Mouse (Mus musculus): ENCODE measurements around the gene Bcr. TPM values are rescaled to one million over a fixed set of nuclear protein-coding genes. Genes with fewer than 3 reads are reported as not detected.

Gene Bcr
- polyA plus RNA-seq, 1 experiment from 2014 or later: 1.8 TPM

GRCm38 (mm10) chr10:75166601-75167000 is 106.2 kb downstream of the Bcr start:
- Histone ChIP-seq H3K9me3 (replicated peaks; ENCODE audit: control insufficient read depth, low read length) (no peaks in the 10 kb centered on the region), H3K27me3 (ENCODE audit: control insufficient read depth, insufficient read depth, low read depth, low read length) (no peaks in the 10 kb centered on the region), H3K36me3 (ENCODE audit: control insufficient read depth, insufficient read depth) (peaks cover 14% of the 10 kb centered on the region), H3K9ac (ENCODE audit: low read depth, low read length) (no peak overlapping the region), H3K4me3 (ENCODE audit: low read depth, low read length) (no peak overlapping the region), H3K4me1 (ENCODE audit: control insufficient read depth, low read depth, low read length) (no peaks in the 10 kb centered on the region), H3K4me2 (ENCODE audit: low read depth, low read length) (no peak overlapping the region), H3K27ac (ENCODE audit: low read length) (no peak overlapping the region)
- WGBS (ENCODE audit: insufficient replicate concordance): 69% methylated on average over 4 of the region's 4 CpGs
- no peak for ATAC-seq (ENCODE audit: low read depth)

- H3K4me1 ChIP-seq (ENCODE audit: control insufficient read depth, low read depth, low read length): no peaks in the 10 kb centered on the region
- WGBS (ENCODE audit: insufficient replicate concordance): 46% methylated on average over 12 of the region's 12 CpGs
- no peak overlapping the region for H3K27ac ChIP-seq (ENCODE audit: low read length)
Measured at GRCm38 (mm10) chr10:75170207-75170850, 109.9 kb downstream of the Bcr start.

GRCm38 (mm10) chr10:75173056-75173455 is 112.7 kb downstream of the Bcr start:
- H3K36me3 ChIP-seq (ENCODE audit: control insufficient read depth, insufficient read depth): peaks cover 8% of the 10 kb centered on the region
- H3K4me2 ChIP-seq (ENCODE audit: low read depth, low read length): no peak overlapping the region
- WGBS (ENCODE audit: insufficient replicate concordance): 57% methylated on average over 8 of the region's 8 CpGs
- no peak overlapping the region for H3K4me3 ChIP-seq (ENCODE audit: low read depth, low read length)
- H3K4me1 ChIP-seq (ENCODE audit: control insufficient read depth, low read depth, low read length): no peaks in the 10 kb centered on the region
- no peaks in the 10 kb centered on the region for H3K9me3 ChIP-seq (replicated peaks; ENCODE audit: control insufficient read depth, low read length)
- no peak overlapping the region for H3K27ac ChIP-seq (ENCODE audit: low read length)
- ATAC-seq (ENCODE audit: low read depth): no peak
- H3K27me3 ChIP-seq (ENCODE audit: control insufficient read depth, insufficient read depth, low read depth, low read length): no peaks in the 10 kb centered on the region
- no peak overlapping the region for H3K9ac ChIP-seq (ENCODE audit: low read depth, low read length)

More at GRCm38 (mm10) chr10:75170207-75170850, 109.9 kb downstream of the Bcr start:
- no peaks in the 10 kb centered on the region for H3K9me3 ChIP-seq (replicated peaks; ENCODE audit: control insufficient read depth, low read length)
- H3K36me3 ChIP-seq (ENCODE audit: control insufficient read depth, insufficient read depth): no peaks in the 10 kb centered on the region
- ATAC-seq (ENCODE audit: low read depth): peak; percentile 43; the same call in 1 of the 2 replicates
- H3K4me2 ChIP-seq (ENCODE audit: low read depth, low read length): no peak overlapping the region
- no peak overlapping the region for H3K9ac ChIP-seq (ENCODE audit: low read depth, low read length)
- H3K27me3 ChIP-seq (ENCODE audit: control insufficient read depth, insufficient read depth, low read depth, low read length): no peaks in the 10 kb centered on the region
- no peak overlapping the region for H3K4me3 ChIP-seq (ENCODE audit: low read depth, low read length)

GRCm38 (mm10) chr10:75173712-75174111 is 113.3 kb downstream of the Bcr start:
- Histone ChIP-seq H3K9ac (ENCODE audit: low read depth, low read length) (no peak overlapping the region), H3K4me1 (ENCODE audit: control insufficient read depth, low read depth, low read length) (no peaks in the 10 kb centered on the region), H3K4me3 (ENCODE audit: low read depth, low read length) (no peak overlapping the region), H3K27ac (ENCODE audit: low read length) (no peak overlapping the region), H3K4me2 (ENCODE audit: low read depth, low read length) (no peak overlapping the region), H3K9me3 (replicated peaks; ENCODE audit: control insufficient read depth, low read length) (no peaks in the 10 kb centered on the region), H3K36me3 (ENCODE audit: control insufficient read depth, insufficient read depth) (peaks cover 12% of the 10 kb centered on the region), H3K27me3 (ENCODE audit: control insufficient read depth, insufficient read depth, low read depth, low read length) (no peaks in the 10 kb centered on the region)
- ATAC-seq (ENCODE audit: low read depth): no peak; the same call in 1 of the 2 replicates
- 65% methylated on average over 12 of the region's 12 CpGs for WGBS (ENCODE audit: insufficient replicate concordance)

DNA sequence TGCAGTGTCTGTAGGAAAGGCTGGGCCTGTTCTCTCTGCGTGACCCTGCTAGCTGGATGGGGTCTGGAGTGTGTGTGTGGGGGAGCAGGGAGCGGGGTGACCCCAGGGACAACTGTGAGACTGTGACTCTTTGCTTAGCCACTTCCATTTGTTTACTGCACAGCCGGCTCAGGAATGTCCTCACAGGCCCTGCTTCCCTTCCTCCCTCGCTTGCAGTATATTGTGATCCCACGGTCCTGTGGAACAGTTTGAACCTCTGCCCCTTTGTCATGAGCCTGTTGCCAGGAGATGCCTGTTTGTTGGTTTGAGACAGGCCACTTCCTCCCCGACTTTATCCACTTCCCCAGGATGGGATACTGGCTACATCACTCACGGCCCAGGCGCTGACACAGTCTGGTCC is 116.1 kb downstream of the Bcr start:
- Histone ChIP-seq H3K36me3 (ENCODE audit: control insufficient read depth, insufficient read depth) (peaks cover 17% of the 10 kb centered on the region), H3K27ac (ENCODE audit: low read length) (no peak overlapping the region), H3K27me3 (ENCODE audit: control insufficient read depth, insufficient read depth, low read depth, low read length) (no peaks in the 10 kb centered on the region), H3K4me3 (ENCODE audit: low read depth, low read length) (no peak overlapping the region), H3K4me1 (ENCODE audit: control insufficient read depth, low read depth, low read length) (no peaks in the 10 kb centered on the region), H3K9me3 (replicated peaks; ENCODE audit: control insufficient read depth, low read length) (no peaks in the 10 kb centered on the region), H3K9ac (ENCODE audit: low read depth, low read length) (no peak overlapping the region), H3K4me2 (ENCODE audit: low read depth, low read length) (no peak overlapping the region)
- 60% methylated on average over 8 of the region's 8 CpGs for WGBS (ENCODE audit: insufficient replicate concordance)
- 0 out of 2 replicates have a peak, but pooled peaks have one; percentile 27 for ATAC-seq (ENCODE audit: low read depth)

- ATAC-seq (ENCODE audit: low read depth): no peak
- H3K4me1 ChIP-seq (ENCODE audit: control insufficient read depth, low read depth, low read length): no peaks in the 10 kb centered on the region
- H3K36me3 ChIP-seq (ENCODE audit: control insufficient read depth, insufficient read depth): peaks cover 17% of the 10 kb centered on the region
- H3K27me3 ChIP-seq (ENCODE audit: control insufficient read depth, insufficient read depth, low read depth, low read length): no peaks in the 10 kb centered on the region
- H3K9ac ChIP-seq (ENCODE audit: low read depth, low read length): no peak overlapping the region
- 63% methylated on average over 5 of the region's 5 CpGs for WGBS (ENCODE audit: insufficient replicate concordance)
- no peaks in the 10 kb centered on the region for H3K9me3 ChIP-seq (replicated peaks; ENCODE audit: control insufficient read depth, low read length)
- no peak overlapping the region for H3K4me2 ChIP-seq (ENCODE audit: low read depth, low read length)
- H3K27ac ChIP-seq (ENCODE audit: low read length): no peak overlapping the region
- no peak overlapping the region for H3K4me3 ChIP-seq (ENCODE audit: low read depth, low read length)
Measured at GRCm38 (mm10) chr10:75178911-75179310, 118.5 kb downstream of the Bcr start.

GRCm38 (mm10) chr10:75182151-75182774 is 121.9 kb downstream of the Bcr start:
- no peak overlapping the region for H3K27ac ChIP-seq (ENCODE audit: low read length)
- no peak overlapping the region for H3K9ac ChIP-seq (ENCODE audit: low read depth, low read length)
- H3K27me3 ChIP-seq (ENCODE audit: control insufficient read depth, insufficient read depth, low read depth, low read length): no peaks in the 10 kb centered on the region
- no peak overlapping the region for H3K4me3 ChIP-seq (ENCODE audit: low read depth, low read length)
- peaks cover 17% of the 10 kb centered on the region for H3K36me3 ChIP-seq (ENCODE audit: control insufficient read depth, insufficient read depth)
- WGBS (ENCODE audit: insufficient replicate concordance): 46% methylated on average over 14 of the region's 14 CpGs
- 0 out of 2 replicates have a peak, but pooled peaks have one; percentile 39 for ATAC-seq (ENCODE audit: low read depth)
- no peak overlapping the region for H3K4me2 ChIP-seq (ENCODE audit: low read depth, low read length)
- no peaks in the 10 kb centered on the region for H3K9me3 ChIP-seq (replicated peaks; ENCODE audit: control insufficient read depth, low read length)
- H3K4me1 ChIP-seq (ENCODE audit: control insufficient read depth, low read depth, low read length): no peaks in the 10 kb centered on the region; the same call in 1 of the 2 replicates

- WGBS (ENCODE audit: insufficient replicate concordance): 63% methylated on average over 9 of the region's 9 CpGs
- no peaks in the 10 kb centered on the region for H3K9me3 ChIP-seq (replicated peaks; ENCODE audit: control insufficient read depth, low read length)
- no peak overlapping the region for H3K4me3 ChIP-seq (ENCODE audit: low read depth, low read length)
- H3K27ac ChIP-seq (ENCODE audit: low read length): no peak overlapping the region
- no peak for ATAC-seq (ENCODE audit: low read depth)
- H3K36me3 ChIP-seq (ENCODE audit: control insufficient read depth, insufficient read depth): 0 out of 2 replicates have a peak, but pooled peaks cover 2% of the 10 kb centered on the region
- no peak overlapping the region for H3K4me2 ChIP-seq (ENCODE audit: low read depth, low read length)
- no peak overlapping the region for H3K9ac ChIP-seq (ENCODE audit: low read depth, low read length)
- H3K27me3 ChIP-seq (ENCODE audit: control insufficient read depth, insufficient read depth, low read depth, low read length): no peaks in the 10 kb centered on the region
- peaks cover 2% of the 10 kb centered on the region; the same call in 1 of the 2 replicates for H3K4me1 ChIP-seq (ENCODE audit: control insufficient read depth, low read depth, low read length)
Measured at GRCm38 (mm10) chr10:75184826-75185225, 124.4 kb downstream of the Bcr start.

- ATAC-seq (ENCODE audit: low read depth): no peak
- H3K27me3 ChIP-seq (ENCODE audit: control insufficient read depth, insufficient read depth, low read depth, low read length): no peaks in the 10 kb centered on the region
- WGBS (ENCODE audit: insufficient replicate concordance): 38% methylated on average over 6 of the region's 6 CpGs
- H3K4me2 ChIP-seq (ENCODE audit: low read depth, low read length): no peak overlapping the region
- no peaks in the 10 kb centered on the region for H3K36me3 ChIP-seq (ENCODE audit: control insufficient read depth, insufficient read depth)
- no peaks in the 10 kb centered on the region for H3K9me3 ChIP-seq (replicated peaks; ENCODE audit: control insufficient read depth, low read length)
- no peak overlapping the region for H3K4me3 ChIP-seq (ENCODE audit: low read depth, low read length)
- H3K9ac ChIP-seq (ENCODE audit: low read depth, low read length): no peak overlapping the region
- no peak overlapping the region for H3K27ac ChIP-seq (ENCODE audit: low read length)
- peaks cover 2% of the 10 kb centered on the region; the same call in 1 of the 2 replicates for H3K4me1 ChIP-seq (ENCODE audit: control insufficient read depth, low read depth, low read length)
Measured at GRCm38 (mm10) chr10:75186551-75186950, 126.2 kb downstream of the Bcr start.
